Mouse (Mus musculus): Measurements from ENCODE around the gene Kat8. TPM values are rescaled to one million over a fixed set of nuclear protein-coding genes. Genes with fewer than 3 reads are reported as not detected.

Gene Kat8
- polyA plus RNA-seq, 1 experiment, result 23.7 TPM

DNA sequence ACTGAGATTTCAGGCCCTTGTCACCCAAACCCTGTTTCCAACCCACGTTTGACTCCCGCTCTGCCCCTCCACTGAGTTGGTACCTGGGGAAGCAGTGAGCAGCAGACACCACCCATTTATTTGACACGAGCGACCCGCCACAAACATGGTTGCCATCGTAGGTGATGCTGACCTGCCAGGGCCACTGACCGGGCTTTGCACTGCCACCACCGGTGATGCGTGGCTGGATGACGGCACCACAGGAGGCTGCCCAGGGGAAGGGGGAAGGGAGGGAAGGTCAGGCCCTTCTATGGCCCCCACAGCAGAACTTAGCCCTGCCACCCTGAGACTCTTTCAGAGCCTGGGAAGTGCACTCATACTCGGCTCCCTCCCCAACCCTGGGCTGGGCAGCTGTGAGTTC, 15.4 kb downstream of the Kat8 start:
- Histone ChIP-seq H3K4me3 (ENCODE audit: insufficient read depth, low read length) (no peak overlapping the region), H3K4me1 (ENCODE audit: control insufficient read depth, insufficient read depth, low read length) (peaks cover 21% of the 10 kb centered on the region), H3K27ac (ENCODE audit: insufficient read depth, low read depth, low read length) (no peak overlapping the region)
- TF ChIP-seq POLR2A (IDR thresholded peaks at IDR 0.05; ENCODE audit: borderline replicate concordance, low read depth, low read length) (no peak), CTCF (IDR thresholded peaks at IDR 0.05; ENCODE audit: low read depth, low read length) (no peak)

- Histone ChIP-seq H3K4me3 (ENCODE audit: insufficient read depth, low read length) (no peak overlapping the region), H3K27ac (ENCODE audit: insufficient read depth, low read depth, low read length) (no peak overlapping the region), H3K4me1 (ENCODE audit: control insufficient read depth, insufficient read depth, low read length) (peaks cover 17% of the 10 kb centered on the region)
- TF ChIP-seq CTCF (IDR thresholded peaks at IDR 0.05; ENCODE audit: low read depth, low read length) (no peak), POLR2A (IDR thresholded peaks at IDR 0.05; ENCODE audit: borderline replicate concordance, low read depth, low read length) (no peak)
Observed at GRCm38 (mm10) chr7:127928596-127928995, 16.3 kb downstream of the Kat8 start.

- no peak within 1 kb of the TSS for H3K27ac ChIP-seq (ENCODE audit: insufficient read depth, low read depth, low read length)
- peaks cover 28% of the 10 kb centered on the region for H3K4me1 ChIP-seq (ENCODE audit: control insufficient read depth, insufficient read depth, low read length)
- H3K4me3 ChIP-seq (ENCODE audit: insufficient read depth, low read length), result no peak within 1 kb of the TSS
- TF ChIP-seq POLR2A (IDR thresholded peaks at IDR 0.05; ENCODE audit: borderline replicate concordance, low read depth, low read length) (no peak), CTCF (IDR thresholded peaks at IDR 0.05; ENCODE audit: low read depth, low read length) (no peak)
Observed at GRCm38 (mm10) chr7:127929923-127930322, 17.6 kb downstream of the Kat8 start, which contains the start of gene Prss8. Gene Prss8, minus strand, starts transcription at chr7:127930104.

DNA sequence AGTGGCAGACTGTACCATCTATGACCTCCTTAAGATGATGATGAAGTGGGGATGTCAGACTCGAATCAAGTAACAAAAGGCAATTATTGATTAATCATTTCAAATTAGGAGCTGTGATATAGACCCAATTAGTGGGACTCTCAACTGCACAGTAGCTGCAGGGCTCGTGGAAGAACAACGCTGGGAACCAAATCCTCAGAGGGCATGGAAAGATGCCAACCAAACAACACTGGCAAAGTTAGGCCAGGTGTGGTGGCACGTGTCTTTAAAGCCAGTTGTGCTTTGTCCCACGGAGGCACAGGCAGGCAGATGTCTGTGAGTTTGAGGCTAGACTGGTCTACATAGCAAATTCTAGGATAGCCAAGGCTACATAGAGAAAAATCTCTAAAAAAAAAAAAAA, 18.3 kb downstream of the Kat8 start:
- H3K4me3 ChIP-seq (ENCODE audit: insufficient read depth, low read length), result no peak overlapping the region
- TF ChIP-seq POLR2A (IDR thresholded peaks at IDR 0.05; ENCODE audit: borderline replicate concordance, low read depth, low read length) (no peak), CTCF (IDR thresholded peaks at IDR 0.05; ENCODE audit: low read depth, low read length) (no peak)
- no peak overlapping the region for H3K27ac ChIP-seq (ENCODE audit: insufficient read depth, low read depth, low read length)
- peaks cover 29% of the 10 kb centered on the region for H3K4me1 ChIP-seq (ENCODE audit: control insufficient read depth, insufficient read depth, low read length)

DNA sequence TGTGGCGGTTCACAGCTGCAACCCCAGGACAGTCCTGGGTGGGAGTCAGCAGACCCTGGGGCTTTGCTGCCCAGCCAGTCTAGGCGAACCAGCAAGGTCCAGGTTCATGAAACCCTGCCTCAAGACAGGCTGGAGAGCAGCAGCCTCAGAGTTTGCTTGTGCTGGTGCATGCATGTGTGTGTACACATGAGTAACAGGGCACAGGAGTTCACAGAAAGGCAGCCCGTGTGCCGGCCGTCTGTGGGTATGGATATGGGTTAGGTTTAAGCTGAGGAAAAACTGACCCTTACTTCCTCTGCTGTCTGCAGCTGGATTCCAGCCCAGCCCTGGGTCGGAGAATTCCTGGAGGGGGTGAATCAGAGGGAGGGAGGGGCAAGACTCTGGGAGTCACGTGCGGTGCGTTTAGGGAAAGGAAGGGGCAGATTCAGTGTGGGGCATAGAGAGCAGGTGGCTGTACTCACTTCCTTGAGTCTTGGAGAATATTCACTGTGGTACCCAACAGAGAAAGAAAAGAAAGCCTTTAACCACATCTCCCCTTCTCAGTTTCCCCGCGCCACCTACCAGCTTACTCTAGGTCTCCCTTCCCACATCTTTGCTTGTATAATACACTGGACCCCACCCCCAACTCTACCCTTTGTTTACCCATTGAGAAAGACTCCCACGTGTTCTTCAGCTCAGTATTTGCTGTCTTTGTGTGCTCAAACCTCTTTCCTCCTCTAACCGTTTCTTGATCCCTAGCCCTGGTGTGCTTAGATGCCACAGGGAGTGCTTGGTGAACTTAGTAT, 19.2 kb downstream of the Kat8 start:
- peaks cover 32% of the 10 kb centered on the region for H3K4me1 ChIP-seq (ENCODE audit: control insufficient read depth, insufficient read depth, low read length)
- TF ChIP-seq CTCF (IDR thresholded peaks at IDR 0.05; ENCODE audit: low read depth, low read length) (no peak), POLR2A (IDR thresholded peaks at IDR 0.05; ENCODE audit: borderline replicate concordance, low read depth, low read length) (no peak)
- H3K27ac ChIP-seq (ENCODE audit: insufficient read depth, low read depth, low read length), result peak overlapping the region; percentile 58
- H3K4me3 ChIP-seq (ENCODE audit: insufficient read depth, low read length), result no peak overlapping the region

DNA sequence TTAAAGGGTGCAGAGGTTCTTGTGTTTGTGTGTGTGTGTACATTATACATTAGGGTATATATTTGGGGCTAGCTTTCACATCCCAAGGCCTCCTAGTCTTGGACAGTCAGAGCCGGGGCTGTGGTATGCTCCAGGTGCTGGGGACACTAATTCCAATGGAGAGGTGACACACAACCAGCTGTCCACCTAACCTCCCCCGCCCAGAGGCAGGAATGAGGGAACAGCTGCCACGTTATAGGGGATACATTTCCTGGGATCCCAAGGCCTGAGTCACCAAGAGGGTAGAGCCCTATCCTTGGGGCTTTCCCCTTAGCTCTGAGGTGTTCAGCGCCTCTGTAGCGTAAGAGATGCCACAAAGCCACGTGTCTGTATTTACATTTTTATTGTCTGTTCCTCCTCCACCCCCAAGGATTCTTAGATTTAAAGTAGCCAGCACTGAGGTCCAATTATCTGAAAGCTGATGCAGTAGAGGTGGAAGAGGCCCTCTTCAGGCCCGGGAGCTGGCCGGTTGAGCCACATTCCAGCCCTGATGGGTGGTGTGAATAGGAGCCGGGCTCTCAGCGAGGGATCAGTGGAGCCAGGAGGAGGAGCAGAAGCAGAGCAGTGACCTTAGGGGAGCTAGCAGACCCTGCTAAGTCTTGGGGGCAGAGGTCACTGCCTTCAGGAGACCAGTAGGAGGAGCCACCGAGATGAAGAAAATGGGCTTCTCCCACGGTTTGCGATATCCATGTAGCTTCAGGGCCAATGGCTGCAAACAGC, 20.1 kb downstream of the Kat8 start:
- TF ChIP-seq CTCF (IDR thresholded peaks at IDR 0.05; ENCODE audit: low read depth, low read length), result no peak
- TF ChIP-seq POLR2A (IDR thresholded peaks at IDR 0.05; ENCODE audit: borderline replicate concordance, low read depth, low read length), result no peak
- peaks cover 32% of the 10 kb centered on the region for H3K4me1 ChIP-seq (ENCODE audit: control insufficient read depth, insufficient read depth, low read length)
- H3K27ac ChIP-seq (ENCODE audit: insufficient read depth, low read depth, low read length), result peak overlapping the region; percentile 58
- H3K4me3 ChIP-seq (ENCODE audit: insufficient read depth, low read length), result no peak overlapping the region

DNA sequence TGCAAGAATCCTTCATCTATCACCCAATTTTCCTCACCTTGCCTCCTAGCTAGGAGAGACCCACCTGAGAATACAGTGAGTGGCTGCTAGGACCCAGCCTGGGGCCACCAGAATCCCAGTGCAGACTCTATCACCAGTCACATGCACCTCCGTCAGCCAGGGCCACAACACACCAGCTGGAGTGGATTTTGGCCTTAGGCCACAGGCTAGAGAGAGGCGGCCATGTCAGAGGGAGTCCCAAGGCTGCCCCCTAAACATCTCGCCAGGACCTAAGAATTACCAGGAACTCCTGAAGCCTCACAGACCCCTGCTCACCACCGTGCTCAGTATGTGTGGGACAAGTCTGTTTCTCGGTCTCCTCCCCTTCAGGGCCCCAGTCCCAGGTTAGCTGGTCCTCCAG, 21.8 kb downstream of the Kat8 start:
- peaks cover 32% of the 10 kb centered on the region for H3K4me1 ChIP-seq (ENCODE audit: control insufficient read depth, insufficient read depth, low read length)
- H3K27ac ChIP-seq (ENCODE audit: insufficient read depth, low read depth, low read length), result peak overlapping the region; percentile 87
- no peak overlapping the region for H3K4me3 ChIP-seq (ENCODE audit: insufficient read depth, low read length)
- no peak for TF ChIP-seq POLR2A (IDR thresholded peaks at IDR 0.05; ENCODE audit: borderline replicate concordance, low read depth, low read length)
- no peak for TF ChIP-seq CTCF (IDR thresholded peaks at IDR 0.05; ENCODE audit: low read depth, low read length)

- Histone ChIP-seq H3K4me1 (ENCODE audit: control insufficient read depth, insufficient read depth, low read length) (peaks cover 32% of the 10 kb centered on the region), H3K27ac (ENCODE audit: insufficient read depth, low read depth, low read length) (peak overlapping the region; percentile 87), H3K4me3 (ENCODE audit: insufficient read depth, low read length) (peak overlapping the region; percentile 85)
- peak; percentile 49 for TF ChIP-seq CTCF (IDR thresholded peaks at IDR 0.05; ENCODE audit: low read depth, low read length)
- TF ChIP-seq POLR2A (IDR thresholded peaks at IDR 0.05; ENCODE audit: borderline replicate concordance, low read depth, low read length), result no peak
Observed at GRCm38 (mm10) chr7:127935028-127935722, 22.9 kb downstream of the Kat8 start.

- Histone ChIP-seq H3K27ac (ENCODE audit: insufficient read depth, low read depth, low read length) (0 out of 2 replicates have a peak overlapping the region, but pooled peaks have one; percentile 5), H3K4me1 (ENCODE audit: control insufficient read depth, insufficient read depth, low read length) (peaks cover 32% of the 10 kb centered on the region), H3K4me3 (ENCODE audit: insufficient read depth, low read length) (peak overlapping the region; percentile 85)
- no peak for TF ChIP-seq POLR2A (IDR thresholded peaks at IDR 0.05; ENCODE audit: borderline replicate concordance, low read depth, low read length)
- TF ChIP-seq CTCF (IDR thresholded peaks at IDR 0.05; ENCODE audit: low read depth, low read length), result no peak
Observed at GRCm38 (mm10) chr7:127935748-127936159, 23.4 kb downstream of the Kat8 start.

All from bone marrow macrophage, adult 2 months (primary cell).